Mouse (Mus musculus): ENCODE results near the gene A630089N07Rik. TPM values are rescaled to one million over a fixed set of nuclear protein-coding genes. Genes with fewer than 3 reads are reported as not detected.
"Not testable (repeated sequence)": the region's sequence is repeated elsewhere in the genome, so short reads cannot be mapped to it uniquely, and the experiment has no call there.

Gene A630089N07Rik
- polyA plus RNA-seq (2015; fragmentation: Nextera tagmentation; extraction: Ambion mirVana): 20.2 and 23.4 TPM in 2 replicates

- ATAC-seq (ENCODE audit: borderline replicate concordance, extremely low read depth, low FRiP score, low TSS enrichment): peak; percentile 97
- Histone ChIP-seq H3K4me3 (peak within 1 kb of the TSS; percentile 86), H3K9ac (peak within 1 kb of the TSS; percentile 61), H3K4me1 (peaks cover 12% of the 10 kb centered on the region; the same call in 1 of the 2 replicates), H3K27ac (peak within 1 kb of the TSS; percentile 92), H3K4me2 (peak within 1 kb of the TSS; percentile 81)
- H3K36me3 ChIP-seq, H3K9me3 ChIP-seq, H3K27me3 ChIP-seq: not testable (repeated sequence)
- WGBS: under 1% methylated on average over 25 of the region's 25 CpGs
Observed at GRCm38 (mm10) chr16:98081889-98082818, at the start of gene A630089N07Rik. Gene A630089N07Rik (minus strand): TSS chr16:98082450.

GRCm38 (mm10) chr16:98107109-98107508 lies 24.9 kb upstream of the A630089N07Rik start:
- H3K4me2 ChIP-seq: no peak overlapping the region
- 0 out of 2 replicates have a peak, but pooled peaks cover 5% of the 10 kb centered on the region for H3K9me3 ChIP-seq
- 97% methylated on average over 11 of the region's 11 CpGs for WGBS
- no peak overlapping the region for H3K27ac ChIP-seq
- no peaks in the 10 kb centered on the region for H3K4me1 ChIP-seq
- no peaks in the 10 kb centered on the region for H3K27me3 ChIP-seq
- H3K9ac ChIP-seq: no peak overlapping the region
- ATAC-seq (ENCODE audit: borderline replicate concordance, extremely low read depth, low FRiP score, low TSS enrichment): no peak
- H3K36me3 ChIP-seq: no peaks in the 10 kb centered on the region
- H3K4me3 ChIP-seq: no peak overlapping the region

- H3K36me3 ChIP-seq, H3K9me3 ChIP-seq, H3K27me3 ChIP-seq: not testable (repeated sequence)
- 3% methylated on average over 9 of the region's 9 CpGs for WGBS
- ATAC-seq (ENCODE audit: borderline replicate concordance, extremely low read depth, low FRiP score, low TSS enrichment): peak; percentile 40
- peak overlapping the region; percentile 92 for H3K27ac ChIP-seq
- peak overlapping the region; percentile 86 for H3K4me3 ChIP-seq
- peak overlapping the region; percentile 81 for H3K4me2 ChIP-seq
- peak overlapping the region; percentile 61 for H3K9ac ChIP-seq
- peaks cover 12% of the 10 kb centered on the region; the same call in 1 of the 2 replicates for H3K4me1 ChIP-seq
Observed at GRCm38 (mm10) chr16:98081550-98081888, 731 bp downstream of the A630089N07Rik start.

GRCm38 (mm10) chr16:98081140-98081539 lies 1.1 kb downstream of the A630089N07Rik start:
- Histone ChIP-seq H3K27ac (peak overlapping the region; percentile 92; the same call in 1 of the 2 replicates), H3K4me1 (peaks cover 12% of the 10 kb centered on the region; the same call in 1 of the 2 replicates), H3K4me3 (peak overlapping the region; percentile 86), H3K9ac (peak overlapping the region; percentile 61), H3K4me2 (peak overlapping the region; percentile 81)
- 78% methylated on average over 1 of the region's 1 CpGs for WGBS
- not testable (repeated sequence) for ATAC-seq (ENCODE audit: borderline replicate concordance, extremely low read depth, low FRiP score, low TSS enrichment); H3K36me3 ChIP-seq; H3K27me3 ChIP-seq; H3K9me3 ChIP-seq

GRCm38 (mm10) chr16:98079382-98079781 lies 2.9 kb downstream of the A630089N07Rik start:
- peaks cover 12% of the 10 kb centered on the region; the same call in 1 of the 2 replicates for H3K4me1 ChIP-seq
- 0 out of 2 replicates have a peak overlapping the region, but pooled peaks have one; percentile 6 for H3K27ac ChIP-seq
- H3K27me3 ChIP-seq; H3K9me3 ChIP-seq; H3K9ac ChIP-seq; H3K4me2 ChIP-seq; H3K4me3 ChIP-seq; H3K36me3 ChIP-seq; ATAC-seq (ENCODE audit: borderline replicate concordance, extremely low read depth, low FRiP score, low TSS enrichment): not testable (repeated sequence)
- 61% methylated on average over 3 of the region's 3 CpGs for WGBS

GRCm38 (mm10) chr16:98041676-98042075 lies 40.6 kb downstream of the A630089N07Rik start:
- no peak overlapping the region for H3K27ac ChIP-seq
- peaks cover 6% of the 10 kb centered on the region; the same call in 1 of the 2 replicates for H3K36me3 ChIP-seq
- ATAC-seq (ENCODE audit: borderline replicate concordance, extremely low read depth, low FRiP score, low TSS enrichment): no peak
- no peaks in the 10 kb centered on the region for H3K27me3 ChIP-seq
- H3K4me1 ChIP-seq: no peaks in the 10 kb centered on the region
- no peak overlapping the region for H3K4me3 ChIP-seq
- H3K9me3 ChIP-seq: peaks cover 7% of the 10 kb centered on the region
- no peak overlapping the region for H3K9ac ChIP-seq
- WGBS: 80% methylated on average over 2 of the region's 2 CpGs
- H3K4me2 ChIP-seq: no peak overlapping the region

GRCm38 (mm10) chr16:98034971-98035370 lies 47.3 kb downstream of the A630089N07Rik start:
- H3K4me2 ChIP-seq; ATAC-seq (ENCODE audit: borderline replicate concordance, extremely low read depth, low FRiP score, low TSS enrichment); H3K36me3 ChIP-seq; H3K27me3 ChIP-seq; H3K4me3 ChIP-seq; H3K4me1 ChIP-seq; H3K27ac ChIP-seq; H3K9ac ChIP-seq: not testable (repeated sequence)
- peaks cover 12% of the 10 kb centered on the region for H3K9me3 ChIP-seq
- 92% methylated on average over 2 of the region's 2 CpGs for WGBS

- 84% methylated on average over 8 of the region's 8 CpGs for WGBS
- not testable (repeated sequence) for ATAC-seq (ENCODE audit: borderline replicate concordance, extremely low read depth, low FRiP score, low TSS enrichment); H3K9me3 ChIP-seq; H3K9ac ChIP-seq; H3K4me1 ChIP-seq; H3K4me3 ChIP-seq; H3K4me2 ChIP-seq; H3K36me3 ChIP-seq; H3K27ac ChIP-seq; H3K27me3 ChIP-seq
Observed at GRCm38 (mm10) chr16:98026186-98026585, 56.1 kb downstream of the A630089N07Rik start.

GRCm38 (mm10) chr16:98022657-98023345 lies 59.4 kb downstream of the A630089N07Rik start:
- ATAC-seq (ENCODE audit: borderline replicate concordance, extremely low read depth, low FRiP score, low TSS enrichment): no peak
- Histone ChIP-seq H3K4me1 (no peaks in the 10 kb centered on the region), H3K4me3 (no peak overlapping the region), H3K9ac (no peak overlapping the region), H3K4me2 (no peak overlapping the region), H3K36me3 (peaks cover 3% of the 10 kb centered on the region; the same call in 1 of the 2 replicates), H3K27me3 (no peaks in the 10 kb centered on the region), H3K27ac (no peak overlapping the region), H3K9me3 (no peaks in the 10 kb centered on the region; the same call in 1 of the 2 replicates)
- 76% methylated on average over 2 of the region's 2 CpGs for WGBS

GRCm38 (mm10) chr16:98022081-98022480 lies 60.2 kb downstream of the A630089N07Rik start:
- H3K9ac ChIP-seq: no peak overlapping the region
- H3K4me3 ChIP-seq: no peak overlapping the region
- WGBS: 89% methylated on average over 3 of the region's 3 CpGs
- no peaks in the 10 kb centered on the region for H3K27me3 ChIP-seq
- H3K4me1 ChIP-seq: no peaks in the 10 kb centered on the region
- peaks cover 4% of the 10 kb centered on the region for H3K9me3 ChIP-seq
- no peak overlapping the region for H3K4me2 ChIP-seq
- ATAC-seq (ENCODE audit: borderline replicate concordance, extremely low read depth, low FRiP score, low TSS enrichment): no peak
- peaks cover 3% of the 10 kb centered on the region; the same call in 1 of the 2 replicates for H3K36me3 ChIP-seq
- H3K27ac ChIP-seq: no peak overlapping the region

GRCm38 (mm10) chr16:97997383-97997731 lies 84.9 kb downstream of the A630089N07Rik start:
- Histone ChIP-seq H3K4me1 (peaks cover 11% of the 10 kb centered on the region), H3K4me3 (peak overlapping the region; percentile 52), H3K27ac (peak overlapping the region; percentile 87), H3K9ac (peak overlapping the region; percentile 27; the same call in 1 of the 2 replicates), H3K4me2 (peak overlapping the region; percentile 72)
- H3K27me3 ChIP-seq, H3K36me3 ChIP-seq, H3K9me3 ChIP-seq: not testable (repeated sequence)
- peak; percentile 48; the same call in 1 of the 2 replicates for ATAC-seq (ENCODE audit: borderline replicate concordance, extremely low read depth, low FRiP score, low TSS enrichment)
- under 1% methylated on average over 8 of the region's 8 CpGs for WGBS
